Mouse (Mus musculus): ENCODE measurements around the gene Sdk1. TPM values are rescaled to one million over a fixed set of nuclear protein-coding genes. Genes with fewer than 3 reads are reported as not detected.

Gene Sdk1
- polyA plus RNA-seq, 1 experiment from 2014 or later: 1.1 TPM

DNA sequence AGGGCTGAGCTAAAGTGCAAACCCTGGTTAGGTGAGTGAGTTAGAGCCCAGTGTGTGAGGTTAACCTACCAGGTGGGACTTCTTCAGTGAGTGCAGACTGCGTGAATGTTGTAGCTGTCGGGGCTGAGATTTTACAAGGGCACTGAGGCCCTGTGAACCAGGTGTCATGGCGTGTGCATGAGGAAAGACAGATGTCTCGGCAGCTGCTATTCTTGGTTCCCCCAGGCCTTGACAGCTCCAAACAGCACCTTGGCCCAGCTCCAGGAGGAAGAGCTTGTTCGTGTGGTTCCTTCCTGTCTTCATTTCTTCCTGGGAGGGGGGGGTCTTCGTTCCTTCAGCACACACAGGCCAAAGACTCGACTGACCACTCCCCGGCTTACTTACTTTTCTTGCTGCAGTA, 517.6 kb downstream of the Sdk1 start:
- 76% methylated on average over 8 of the region's 8 CpGs for WGBS
- no peak overlapping the region for H3K27ac ChIP-seq (ENCODE audit: low read depth, low read length)
- H3K9ac ChIP-seq (ENCODE audit: low read length): no peak overlapping the region
- no peak for ATAC-seq
- H3K9me3 ChIP-seq (replicated peaks; ENCODE audit: control insufficient read depth, low read length): no peaks in the 10 kb centered on the region
- no peaks in the 10 kb centered on the region for H3K36me3 ChIP-seq (ENCODE audit: control insufficient read depth, insufficient read depth, low read length)
- no peak overlapping the region for H3K4me3 ChIP-seq (ENCODE audit: low read depth, low read length)
- H3K4me1 ChIP-seq (ENCODE audit: control insufficient read depth, insufficient read depth, low read length): peaks cover 14% of the 10 kb centered on the region
- no peak overlapping the region for H3K4me2 ChIP-seq (ENCODE audit: low read length)
- peak; percentile 19 for DNase-seq (ENCODE audit: low spot score)
- no peaks in the 10 kb centered on the region for H3K27me3 ChIP-seq (replicated peaks; ENCODE audit: control insufficient read depth, insufficient read depth, low read length)

DNA sequence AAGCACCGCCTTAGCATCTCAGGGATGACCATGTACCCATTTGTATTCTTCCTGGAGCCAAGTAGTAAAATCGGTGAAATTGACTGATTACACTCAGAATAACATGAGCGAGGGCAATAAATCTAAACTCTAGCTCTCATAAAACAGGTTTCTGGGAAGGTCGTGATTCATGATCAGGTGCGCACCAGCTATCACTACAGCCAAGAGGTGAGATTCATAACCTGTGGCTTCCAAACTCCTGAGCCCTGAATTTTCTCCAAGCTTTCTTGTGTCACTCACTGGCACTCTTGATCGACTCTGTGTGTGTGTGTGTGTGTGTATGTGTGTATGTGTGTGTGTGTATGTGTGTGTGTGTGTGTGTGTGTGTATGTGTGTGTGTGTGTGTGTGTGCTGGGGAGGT, 522.8 kb downstream of the Sdk1 start:
- ATAC-seq: no peak
- Histone ChIP-seq H3K4me1 (ENCODE audit: control insufficient read depth, insufficient read depth, low read length) (no peaks in the 10 kb centered on the region), H3K4me3 (ENCODE audit: low read depth, low read length) (no peak overlapping the region), H3K9ac (ENCODE audit: low read length) (no peak overlapping the region), H3K4me2 (ENCODE audit: low read length) (no peak overlapping the region), H3K27ac (ENCODE audit: low read depth, low read length) (no peak overlapping the region), H3K27me3 (replicated peaks; ENCODE audit: control insufficient read depth, insufficient read depth, low read length) (no peaks in the 10 kb centered on the region), H3K36me3 (ENCODE audit: control insufficient read depth, insufficient read depth, low read length) (no peaks in the 10 kb centered on the region), H3K9me3 (replicated peaks; ENCODE audit: control insufficient read depth, low read length) (no peaks in the 10 kb centered on the region)
- no peak for DNase-seq (ENCODE audit: low spot score)
- WGBS: 96% methylated on average over 6 of the region's 6 CpGs

DNA sequence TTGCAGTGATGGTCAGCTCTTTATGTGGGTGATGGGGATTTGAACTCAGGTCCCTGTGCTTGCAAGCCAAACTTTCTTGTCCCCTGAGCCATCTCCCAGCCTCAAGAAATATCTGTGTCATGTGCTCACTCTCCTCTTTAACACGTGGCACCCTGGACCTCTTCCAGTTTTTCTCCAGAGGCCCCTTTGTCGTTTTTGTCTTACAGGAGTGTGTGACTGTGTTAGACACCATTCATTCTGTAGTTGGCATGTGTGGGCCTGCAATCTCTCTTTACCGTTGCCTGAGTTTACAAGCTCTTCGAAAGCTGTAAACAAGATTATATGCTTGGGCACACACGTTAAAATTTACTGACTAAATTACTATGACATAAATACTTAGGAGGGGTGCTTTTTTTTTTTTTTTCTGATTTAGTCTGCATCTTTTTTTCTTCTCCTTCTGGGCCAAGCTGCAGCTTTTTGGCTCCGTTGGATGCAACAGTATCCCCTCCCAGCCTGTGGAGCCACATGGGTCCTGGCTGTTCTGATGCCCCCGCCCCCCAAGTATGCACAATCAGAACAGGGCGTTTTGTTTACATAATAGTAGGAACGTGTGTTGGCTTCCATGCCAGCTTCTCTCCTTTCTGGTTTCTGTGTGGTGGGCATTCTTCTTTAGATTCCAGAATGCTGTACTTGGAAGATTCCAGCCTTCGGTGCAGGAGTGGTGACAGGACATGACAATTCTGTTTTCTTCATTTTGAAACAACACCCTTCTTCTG, 527.6 kb downstream of the Sdk1 start:
- H3K4me1 ChIP-seq (ENCODE audit: control insufficient read depth, insufficient read depth, low read length): no peaks in the 10 kb centered on the region
- WGBS: 23% methylated on average over 10 of the region's 10 CpGs
- no peak overlapping the region for H3K9ac ChIP-seq (ENCODE audit: low read length)
- H3K27me3 ChIP-seq (replicated peaks; ENCODE audit: control insufficient read depth, insufficient read depth, low read length): no peaks in the 10 kb centered on the region
- no peak overlapping the region for H3K27ac ChIP-seq (ENCODE audit: low read depth, low read length)
- no peak for ATAC-seq
- DNase-seq (ENCODE audit: low spot score): peak; percentile 66
- H3K9me3 ChIP-seq (replicated peaks; ENCODE audit: control insufficient read depth, low read length): peaks cover 2% of the 10 kb centered on the region; the same call in 1 of the 2 replicates
- H3K4me2 ChIP-seq (ENCODE audit: low read length): no peak overlapping the region
- H3K4me3 ChIP-seq (ENCODE audit: low read depth, low read length): no peak overlapping the region
- H3K36me3 ChIP-seq (ENCODE audit: control insufficient read depth, insufficient read depth, low read length): no peaks in the 10 kb centered on the region

DNA sequence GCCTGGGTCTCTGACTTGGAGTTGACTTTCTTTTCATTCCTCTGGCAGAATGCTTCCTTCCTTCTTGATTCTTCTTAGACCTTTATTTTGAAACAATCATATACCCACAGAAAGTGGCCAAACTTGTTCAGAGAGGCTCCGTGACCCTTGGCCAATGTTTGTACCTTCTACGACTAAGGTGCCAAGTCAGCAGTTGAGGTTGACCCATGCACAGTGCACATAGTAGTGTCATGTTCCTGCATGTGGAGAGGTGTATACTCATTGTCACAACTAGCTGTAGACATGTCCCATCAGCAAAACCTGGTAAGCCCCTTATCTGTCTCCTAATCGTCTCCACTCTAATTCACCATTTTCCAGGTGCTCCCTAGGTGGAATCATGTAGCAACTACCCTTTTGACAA, 530.2 kb downstream of the Sdk1 start:
- no peak for DNase-seq (ENCODE audit: low spot score)
- H3K9me3 ChIP-seq (replicated peaks; ENCODE audit: control insufficient read depth, low read length): peaks cover 2% of the 10 kb centered on the region; the same call in 1 of the 2 replicates
- 92% methylated on average over 3 of the region's 3 CpGs for WGBS
- no peak overlapping the region for H3K4me2 ChIP-seq (ENCODE audit: low read length)
- no peak overlapping the region for H3K9ac ChIP-seq (ENCODE audit: low read length)
- no peak overlapping the region for H3K27ac ChIP-seq (ENCODE audit: low read depth, low read length)
- H3K4me1 ChIP-seq (ENCODE audit: control insufficient read depth, insufficient read depth, low read length): no peaks in the 10 kb centered on the region
- H3K27me3 ChIP-seq (replicated peaks; ENCODE audit: control insufficient read depth, insufficient read depth, low read length): no peaks in the 10 kb centered on the region
- ATAC-seq: no peak
- no peak overlapping the region for H3K4me3 ChIP-seq (ENCODE audit: low read depth, low read length)
- no peaks in the 10 kb centered on the region for H3K36me3 ChIP-seq (ENCODE audit: control insufficient read depth, insufficient read depth, low read length)

DNA sequence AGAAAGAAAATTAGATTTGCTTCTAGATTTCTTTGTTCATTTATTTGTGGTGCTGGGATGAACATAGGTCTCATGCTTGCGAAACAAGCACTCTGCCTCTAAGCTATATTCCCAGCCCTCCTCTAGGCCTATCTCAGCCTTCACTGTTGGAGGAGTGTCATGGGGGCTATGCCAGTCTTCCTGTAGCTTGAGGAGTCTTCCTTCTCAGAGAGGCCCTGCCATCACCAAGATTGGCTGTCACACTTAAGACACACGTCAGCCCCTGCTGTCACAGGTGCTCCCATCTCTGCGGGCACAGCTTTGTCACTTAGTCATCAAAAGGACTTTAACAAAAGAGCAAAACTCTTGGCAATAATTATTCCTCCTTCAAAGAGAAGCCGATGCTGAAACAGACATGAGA, 536.9 kb downstream of the Sdk1 start:
- ATAC-seq (no peak), DNase-seq (ENCODE audit: low spot score) (peak; percentile 6)
- no peak overlapping the region for H3K4me3 ChIP-seq (ENCODE audit: low read depth, low read length)

DNA sequence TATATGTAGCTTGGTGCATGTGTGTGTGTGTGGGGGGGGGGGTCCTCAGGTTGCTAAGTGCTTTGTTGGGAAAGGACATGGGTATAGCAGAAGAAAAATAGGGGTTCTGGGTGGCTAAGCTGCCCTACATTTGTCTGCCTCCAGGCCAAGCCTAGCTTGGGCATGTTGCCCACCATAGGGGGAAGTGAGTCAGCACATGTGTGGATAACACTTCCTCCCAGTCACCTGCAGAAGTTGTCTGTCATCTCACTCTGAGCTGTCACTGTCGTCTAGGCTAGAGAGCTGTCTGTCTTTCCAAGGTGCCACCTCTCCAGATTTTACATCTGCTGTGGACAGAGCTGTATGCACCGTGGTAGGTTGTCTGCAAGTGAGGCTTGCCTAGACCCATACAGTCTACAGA, 539.9 kb downstream of the Sdk1 start:
- no peaks in the 10 kb centered on the region for H3K36me3 ChIP-seq (ENCODE audit: control insufficient read depth, insufficient read depth, low read length)
- ATAC-seq (no peak), DNase-seq (ENCODE audit: low spot score) (no peak)
- WGBS: 80% methylated on average over 2 of the region's 2 CpGs
- H3K4me3 ChIP-seq (ENCODE audit: low read depth, low read length): no peak overlapping the region
- no peak overlapping the region for H3K4me2 ChIP-seq (ENCODE audit: low read length)
- no peak overlapping the region for H3K27ac ChIP-seq (ENCODE audit: low read depth, low read length)
- no peaks in the 10 kb centered on the region for H3K9me3 ChIP-seq (replicated peaks; ENCODE audit: control insufficient read depth, low read length)
- no peaks in the 10 kb centered on the region for H3K4me1 ChIP-seq (ENCODE audit: control insufficient read depth, insufficient read depth, low read length)
- H3K9ac ChIP-seq (ENCODE audit: low read length): no peak overlapping the region
- H3K27me3 ChIP-seq (replicated peaks; ENCODE audit: control insufficient read depth, insufficient read depth, low read length): no peaks in the 10 kb centered on the region

More for the DNA sequence above, 536.9 kb downstream of the Sdk1 start:
- H3K4me1 ChIP-seq (ENCODE audit: control insufficient read depth, insufficient read depth, low read length): no peaks in the 10 kb centered on the region
- WGBS: 58% methylated on average over 4 of the region's 4 CpGs
- no peak overlapping the region for H3K9ac ChIP-seq (ENCODE audit: low read length)
- H3K27ac ChIP-seq (ENCODE audit: low read depth, low read length): no peak overlapping the region
- no peaks in the 10 kb centered on the region for H3K27me3 ChIP-seq (replicated peaks; ENCODE audit: control insufficient read depth, insufficient read depth, low read length)
- H3K36me3 ChIP-seq (ENCODE audit: control insufficient read depth, insufficient read depth, low read length): no peaks in the 10 kb centered on the region
- H3K4me2 ChIP-seq (ENCODE audit: low read length): no peak overlapping the region
- no peaks in the 10 kb centered on the region; the same call in 1 of the 2 replicates for H3K9me3 ChIP-seq (replicated peaks; ENCODE audit: control insufficient read depth, low read length)

DNA sequence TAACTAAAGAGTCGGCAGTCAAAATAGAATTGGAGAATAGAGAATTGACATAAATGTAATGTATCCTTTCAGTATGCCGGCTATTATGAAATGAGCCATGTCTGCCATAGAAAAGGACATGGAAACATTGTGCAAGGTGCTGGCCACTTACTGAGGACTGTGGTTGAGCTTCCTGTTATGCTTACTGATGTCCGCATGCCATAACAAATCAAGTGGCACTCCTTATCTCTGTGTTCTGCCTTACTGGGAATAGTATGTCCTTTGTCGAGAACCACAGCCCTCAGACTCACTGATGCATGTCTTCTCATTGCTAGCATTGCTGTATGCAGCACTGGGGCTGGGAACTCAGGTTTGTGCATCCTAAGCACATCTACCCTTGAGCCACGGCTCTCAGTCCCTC, 541.0 kb downstream of the Sdk1 start:
- 96% methylated on average over 5 of the region's 5 CpGs for WGBS
- ATAC-seq (no peak), DNase-seq (ENCODE audit: low spot score) (no peak)
- Histone ChIP-seq H3K9me3 (replicated peaks; ENCODE audit: control insufficient read depth, low read length) (no peaks in the 10 kb centered on the region), H3K27ac (ENCODE audit: low read depth, low read length) (no peak overlapping the region), H3K36me3 (ENCODE audit: control insufficient read depth, insufficient read depth, low read length) (no peaks in the 10 kb centered on the region), H3K4me2 (ENCODE audit: low read length) (no peak overlapping the region), H3K9ac (ENCODE audit: low read length) (no peak overlapping the region), H3K27me3 (replicated peaks; ENCODE audit: control insufficient read depth, insufficient read depth, low read length) (no peaks in the 10 kb centered on the region), H3K4me1 (ENCODE audit: control insufficient read depth, insufficient read depth, low read length) (no peaks in the 10 kb centered on the region), H3K4me3 (ENCODE audit: low read depth, low read length) (no peak overlapping the region)

DNA sequence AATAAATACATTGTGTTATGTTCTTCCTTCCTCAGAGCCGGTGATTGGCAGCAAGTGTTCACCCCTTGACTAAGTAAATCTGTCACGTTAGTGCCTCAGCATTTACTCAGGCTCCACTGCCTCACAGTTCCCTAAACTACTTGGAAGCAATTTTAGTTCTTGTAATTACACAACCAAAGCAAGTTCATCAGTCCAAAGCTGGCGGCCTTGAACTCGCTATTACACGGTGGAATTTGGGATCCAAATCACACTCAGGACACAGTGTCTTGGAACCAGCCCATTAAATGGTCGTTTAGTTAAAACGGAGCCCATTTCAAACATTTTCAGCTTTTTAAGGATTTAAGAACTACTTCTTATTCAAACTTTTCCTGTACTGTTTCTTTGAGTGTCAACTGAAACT, 542.2 kb downstream of the Sdk1 start:
- ATAC-seq (no peak), DNase-seq (ENCODE audit: low spot score) (no peak)
- Histone ChIP-seq H3K27ac (ENCODE audit: low read depth, low read length) (no peak overlapping the region), H3K4me3 (ENCODE audit: low read depth, low read length) (no peak overlapping the region), H3K4me1 (ENCODE audit: control insufficient read depth, insufficient read depth, low read length) (no peaks in the 10 kb centered on the region), H3K36me3 (ENCODE audit: control insufficient read depth, insufficient read depth, low read length) (no peaks in the 10 kb centered on the region), H3K27me3 (replicated peaks; ENCODE audit: control insufficient read depth, insufficient read depth, low read length) (no peaks in the 10 kb centered on the region), H3K9ac (ENCODE audit: low read length) (no peak overlapping the region), H3K9me3 (replicated peaks; ENCODE audit: control insufficient read depth, low read length) (no peaks in the 10 kb centered on the region), H3K4me2 (ENCODE audit: low read length) (no peak overlapping the region)
- 82% methylated on average over 7 of the region's 7 CpGs for WGBS

DNA sequence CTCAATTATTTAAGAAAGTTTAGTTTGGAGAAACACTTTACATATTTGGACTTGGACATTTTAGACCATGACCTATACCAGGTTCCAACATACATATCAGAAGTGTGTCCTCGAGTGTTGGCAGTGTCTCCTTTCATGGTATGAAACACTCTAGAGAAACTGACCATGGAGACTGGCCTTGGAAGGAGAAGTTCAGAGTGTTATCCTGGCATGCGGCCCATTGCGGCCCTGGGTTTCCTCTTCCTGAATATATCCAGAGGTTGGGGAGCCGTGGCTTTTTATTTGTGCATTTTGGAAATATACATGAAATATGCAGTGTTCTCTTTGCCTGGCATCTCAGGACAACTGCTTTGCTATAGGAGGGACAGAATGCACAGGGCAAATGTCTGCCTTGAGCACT, 552.6 kb downstream of the Sdk1 start:
- no peak overlapping the region for H3K9ac ChIP-seq (ENCODE audit: low read length)
- ATAC-seq: no peak
- DNase-seq (ENCODE audit: low spot score): no peak
- no peaks in the 10 kb centered on the region for H3K36me3 ChIP-seq (ENCODE audit: control insufficient read depth, insufficient read depth, low read length)
- H3K9me3 ChIP-seq (replicated peaks; ENCODE audit: control insufficient read depth, low read length): no peaks in the 10 kb centered on the region
- no peaks in the 10 kb centered on the region for H3K4me1 ChIP-seq (ENCODE audit: control insufficient read depth, insufficient read depth, low read length)
- no peak overlapping the region for H3K27ac ChIP-seq (ENCODE audit: low read depth, low read length)
- no peak overlapping the region for H3K4me3 ChIP-seq (ENCODE audit: low read depth, low read length)
- H3K27me3 ChIP-seq (replicated peaks; ENCODE audit: control insufficient read depth, insufficient read depth, low read length): no peaks in the 10 kb centered on the region
- 94% methylated on average over 4 of the region's 4 CpGs for WGBS
- H3K4me2 ChIP-seq (ENCODE audit: low read length): no peak overlapping the region
